Mouse (Mus musculus) mouse embryonic stem cell (cell line): ENCODE measurements around the gene Nav1.

Source experiments
- in situ Hi-C, 2 experiments: fragments of 300-500 bp; cut with MboI; formaldehyde crosslinking; loops; 1 replicate in 1 of 2; 3 replicates in 1 of 2; pipeline ENCODE4 v1.14.3; 2019 to 2020; ENCODE audit warnings: low sequenced_read_pairs in 2 of 2, low pct_unique_long_range_greater_than_20kb in 1 of 2, mixed read lengths in 1 of 2; ENCODE audit not compliant: unreplicated experiment in 1 of 2

Nav1 gene

DNA sequence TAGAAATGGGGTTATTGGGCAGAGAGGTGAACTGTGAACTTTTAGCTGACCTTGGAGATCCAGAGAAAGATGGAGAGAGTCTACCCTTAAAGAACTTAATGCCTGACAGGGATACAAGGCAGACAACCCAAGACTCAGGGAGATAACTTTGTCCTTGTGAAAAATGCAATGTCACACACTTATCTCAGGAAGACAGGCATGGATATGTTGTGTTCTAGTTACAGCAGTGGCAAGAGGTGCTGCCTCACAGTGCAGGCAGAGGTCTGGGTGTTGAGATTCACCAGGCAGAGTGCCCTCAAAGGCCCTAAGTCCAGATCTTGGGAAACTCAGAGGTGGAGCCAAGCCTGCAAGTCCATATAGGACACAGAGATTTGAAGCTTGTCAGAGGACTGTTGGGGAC, 20.2 kb downstream of the Nav1 start:
- in situ Hi-C loops, result no loop called here

DNA sequence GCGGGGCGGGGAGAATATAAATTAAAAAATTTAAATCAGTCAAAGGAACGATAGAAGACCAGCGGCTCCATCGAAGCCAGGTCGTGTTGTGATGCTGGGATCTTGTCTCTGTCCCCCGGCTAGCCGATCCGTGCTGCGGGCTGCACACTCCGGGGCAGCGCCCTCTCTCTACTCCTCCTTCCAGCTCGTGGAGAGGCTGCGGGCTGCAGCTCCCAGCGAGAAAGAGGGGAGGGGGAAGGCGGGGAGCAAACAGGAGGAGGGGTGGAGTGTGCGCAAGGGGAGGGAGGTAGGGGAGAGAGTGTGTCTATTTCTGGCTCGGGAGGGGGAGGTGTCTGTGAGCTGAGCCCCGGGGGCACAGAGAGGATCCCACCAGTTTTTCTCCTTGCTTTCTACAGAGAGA, 21.5 kb downstream of the Nav1 start:
- in situ Hi-C loops, result no loop called here

DNA sequence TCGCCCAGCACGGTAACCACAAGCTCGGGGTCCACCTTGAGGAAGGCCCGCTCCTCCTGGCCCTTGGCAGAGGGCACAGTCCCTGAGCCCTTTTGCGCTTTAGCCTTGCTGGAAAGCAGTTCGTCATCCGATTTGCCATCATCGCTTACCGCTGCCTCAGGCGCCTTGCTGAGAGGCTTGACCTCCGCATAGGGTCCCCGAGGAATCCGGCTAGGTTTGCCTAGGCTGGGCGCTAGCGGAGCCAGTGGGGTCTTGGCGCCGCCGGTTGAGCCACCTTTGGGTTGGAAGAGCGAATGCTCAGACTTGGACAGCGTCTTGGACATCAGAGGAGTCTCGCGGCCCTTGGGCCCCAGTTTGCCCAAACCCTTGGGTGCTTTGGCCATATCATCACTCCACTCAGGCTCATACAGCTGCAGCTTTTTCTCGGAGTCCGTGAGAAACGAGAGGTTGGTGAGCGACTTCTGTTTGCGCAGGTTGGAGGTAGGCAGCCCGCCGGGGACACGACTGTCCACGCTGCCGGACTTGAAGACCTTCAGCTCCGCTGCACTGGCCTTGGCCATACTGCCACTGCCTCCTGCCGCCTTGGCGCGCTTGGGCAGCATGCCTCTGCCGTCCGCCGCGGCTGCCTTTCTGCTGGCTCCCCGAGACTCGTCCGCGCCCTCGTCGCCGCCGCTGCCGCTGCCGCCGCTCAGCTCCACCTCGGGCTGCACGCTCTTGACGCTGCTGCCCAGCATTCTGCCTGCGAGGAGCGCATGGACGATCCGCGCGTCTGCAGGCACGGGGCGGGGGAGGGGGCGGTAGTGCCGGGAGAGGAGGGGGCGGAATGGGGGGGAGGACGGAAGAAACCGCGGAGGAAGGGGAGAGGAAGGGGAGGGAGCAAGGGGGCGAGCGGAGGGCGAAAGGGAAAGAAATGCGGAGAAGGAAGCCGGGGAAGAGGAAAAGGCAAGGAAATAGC, 22.2 kb downstream of the Nav1 start:
- in situ Hi-C loops, result no loop called here

DNA sequence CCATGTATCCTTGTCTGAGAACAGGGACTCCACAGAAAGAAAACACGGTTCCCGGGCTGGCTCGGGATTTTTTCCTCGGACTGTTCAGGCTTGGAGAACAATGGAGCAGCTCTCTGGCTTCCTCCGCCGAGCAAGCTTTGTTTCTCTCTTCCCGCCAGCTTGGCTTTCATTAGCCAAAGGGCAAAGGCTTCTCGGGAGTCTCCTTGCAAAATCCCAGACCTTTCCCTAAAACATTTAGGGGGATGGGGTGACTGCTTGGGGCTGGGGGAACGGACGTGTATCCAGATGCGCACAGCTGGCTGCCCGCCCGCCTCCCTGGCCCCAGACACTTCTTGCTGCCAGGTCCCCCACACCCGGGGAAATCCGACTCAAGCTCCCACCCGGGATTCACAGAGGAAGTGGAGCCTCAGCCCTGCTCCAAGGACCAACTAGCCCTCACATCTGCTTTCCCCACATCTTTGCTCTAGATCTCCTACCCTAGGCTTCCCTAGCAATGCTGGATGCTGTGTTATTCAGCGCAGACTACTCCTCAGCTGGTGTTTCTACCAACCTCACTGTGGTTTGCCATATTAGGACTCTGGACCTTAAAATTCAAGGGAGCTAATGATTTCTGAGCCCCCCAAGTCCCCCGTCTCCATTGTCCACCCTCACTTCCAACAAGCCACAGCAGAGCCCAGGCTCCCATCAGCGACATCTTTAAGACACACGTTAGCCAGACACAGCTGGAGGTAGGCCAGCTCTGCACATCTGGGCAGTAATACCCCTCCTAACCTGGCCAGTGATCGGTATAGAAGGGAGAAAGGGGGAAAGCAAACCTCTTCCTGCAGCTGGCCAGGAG, 23.2 kb downstream of the Nav1 start:
- in situ Hi-C loops, result no loop called here

DNA sequence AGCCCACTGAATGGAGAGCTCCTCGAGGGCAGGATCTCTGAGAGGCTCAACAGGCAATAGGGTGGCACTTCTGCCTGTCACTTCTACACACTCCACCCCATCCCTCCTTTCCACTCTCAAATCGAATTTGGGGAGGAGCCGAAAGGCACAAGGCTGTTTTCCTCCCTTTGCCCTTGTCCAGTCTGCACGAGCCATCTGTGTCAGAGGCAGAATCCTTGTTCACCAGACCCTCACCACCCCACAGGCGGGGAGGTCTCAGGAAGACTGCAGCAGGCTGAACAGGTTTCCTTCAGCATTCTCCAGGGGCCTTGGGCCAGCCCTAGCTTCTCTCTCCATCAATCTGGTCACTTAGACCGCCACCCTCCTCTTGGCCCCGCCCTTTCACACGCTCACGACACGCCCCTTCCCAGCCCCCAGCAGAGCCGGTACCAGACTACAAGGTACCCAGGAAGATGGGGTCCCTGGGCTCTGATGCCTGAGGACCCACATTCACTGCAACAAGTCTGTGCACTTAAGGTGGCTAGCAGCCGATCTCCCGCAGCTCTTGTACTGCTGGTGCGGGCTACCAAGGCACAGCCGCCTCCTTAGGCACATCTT, 23.9 kb downstream of the Nav1 start:
- in situ Hi-C loops, result no loop called here

DNA sequence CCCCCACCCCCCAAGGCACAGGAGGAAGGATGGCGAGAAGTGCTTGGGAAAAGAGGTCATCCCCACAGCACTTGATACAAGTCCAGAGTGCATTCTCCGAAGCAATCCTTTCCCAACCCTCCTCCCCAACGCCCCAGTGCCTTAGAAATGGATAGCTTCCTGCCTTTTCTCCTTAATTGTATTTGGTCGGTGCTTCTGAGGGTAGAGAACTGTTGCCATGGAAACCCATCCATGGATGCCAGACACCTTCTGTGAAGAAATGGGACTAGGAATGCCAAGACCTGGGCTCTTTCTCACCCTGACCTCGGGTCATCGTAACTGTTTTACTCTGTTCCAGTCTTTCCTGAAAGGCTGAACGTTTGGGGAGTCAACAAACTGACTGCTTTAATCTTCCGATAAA, 26.1 kb downstream of the Nav1 start:
- in situ Hi-C loops, result no loop called here

DNA sequence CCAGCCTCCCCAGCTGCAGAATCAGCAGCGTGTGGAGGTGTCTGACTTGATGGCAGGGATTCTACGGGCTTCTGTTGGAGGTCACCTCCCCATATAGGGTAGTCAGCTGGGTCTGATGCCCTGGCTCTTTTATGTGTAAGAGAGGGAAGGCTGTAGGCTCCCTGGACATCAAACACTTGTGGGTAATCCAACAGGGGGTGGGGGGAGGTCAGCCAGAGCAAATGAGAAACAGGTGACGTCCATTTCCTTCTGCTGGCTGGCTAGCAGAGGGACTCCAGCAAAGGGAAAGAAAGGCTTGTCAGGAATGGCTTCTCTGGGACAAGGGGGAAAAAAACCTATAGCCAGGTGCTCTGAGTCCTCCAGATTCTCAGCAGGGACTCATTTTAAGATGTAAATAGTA, 28.0 kb downstream of the Nav1 start:
- in situ Hi-C loops, result no loop called here

DNA sequence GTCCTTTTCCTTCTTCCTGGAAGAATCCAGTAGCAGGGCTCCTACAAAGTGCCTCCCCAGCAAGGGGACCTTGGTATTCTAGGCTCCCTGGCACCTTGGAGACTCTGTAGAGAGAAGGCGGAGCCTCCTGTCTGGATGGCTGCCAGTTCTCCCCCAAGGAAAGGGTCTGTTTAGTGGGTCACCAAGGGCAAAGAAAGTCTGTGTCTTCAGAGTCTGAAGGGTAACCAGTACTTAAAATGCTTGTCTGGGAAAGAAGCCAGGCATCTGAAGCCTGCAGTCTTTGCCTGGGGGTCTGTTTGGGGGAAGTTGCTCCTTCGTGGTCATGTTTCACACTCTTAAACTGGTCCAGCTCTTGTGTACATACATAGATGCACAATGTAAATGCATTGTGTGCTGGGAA, 29.3 kb downstream of the Nav1 start:
- in situ Hi-C loops, result no loop called here

DNA sequence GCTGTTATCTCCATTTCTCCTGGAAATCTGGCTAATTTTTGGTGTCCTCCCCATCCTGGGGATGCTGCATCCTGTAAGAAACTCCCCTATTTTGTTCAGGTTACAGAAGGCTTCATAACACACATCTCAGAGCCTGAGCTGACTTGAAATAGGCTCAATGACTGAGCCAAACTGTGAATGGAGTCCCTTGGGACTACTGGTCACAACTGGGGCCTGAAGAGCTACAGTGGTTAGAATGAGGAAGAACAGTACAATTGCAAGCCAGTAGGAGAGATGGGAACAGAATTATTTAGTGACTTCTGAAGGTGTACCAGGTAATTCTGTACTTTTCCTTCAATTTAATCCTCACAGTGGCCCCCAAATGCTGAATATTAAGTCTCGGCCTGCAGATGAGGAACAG, 31.7 kb downstream of the Nav1 start:
- in situ Hi-C loops, result no loop called here

DNA sequence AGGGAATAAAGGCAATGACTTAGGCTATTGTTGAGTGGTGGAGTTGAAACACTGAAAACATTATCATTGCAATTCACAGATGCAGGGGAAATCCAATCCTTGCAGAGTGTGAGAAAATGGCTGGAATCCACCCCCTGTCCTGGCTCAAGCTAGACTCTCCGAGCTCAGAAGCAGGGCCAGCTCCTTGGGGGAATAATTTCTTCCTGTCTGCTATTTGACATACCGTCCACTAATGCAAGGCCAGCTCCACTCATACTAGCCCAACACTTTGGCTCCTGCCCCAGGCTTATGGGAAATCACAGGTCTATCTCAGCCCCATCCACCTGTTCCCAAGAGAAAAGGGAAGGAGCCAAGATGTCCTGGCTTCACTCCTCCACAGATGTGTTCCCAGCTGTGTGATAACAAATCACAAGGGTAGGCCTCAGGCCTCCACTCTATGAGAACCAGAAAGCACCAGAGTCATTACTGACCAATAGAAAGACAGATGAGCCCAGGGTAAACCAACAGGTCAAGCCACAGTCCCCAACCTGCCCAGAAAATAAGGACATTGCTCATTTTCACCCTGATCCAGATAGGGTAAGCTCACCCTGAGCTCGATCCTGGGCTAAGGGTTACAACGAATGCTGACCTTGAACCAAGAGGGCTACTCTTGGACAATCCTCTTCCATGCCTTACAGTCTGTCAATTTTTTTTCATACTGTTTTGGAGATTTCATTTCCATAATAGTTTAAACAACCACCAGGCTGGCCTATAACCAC, 32.5 kb downstream of the Nav1 start:
- in situ Hi-C loops, result no loop called here

DNA sequence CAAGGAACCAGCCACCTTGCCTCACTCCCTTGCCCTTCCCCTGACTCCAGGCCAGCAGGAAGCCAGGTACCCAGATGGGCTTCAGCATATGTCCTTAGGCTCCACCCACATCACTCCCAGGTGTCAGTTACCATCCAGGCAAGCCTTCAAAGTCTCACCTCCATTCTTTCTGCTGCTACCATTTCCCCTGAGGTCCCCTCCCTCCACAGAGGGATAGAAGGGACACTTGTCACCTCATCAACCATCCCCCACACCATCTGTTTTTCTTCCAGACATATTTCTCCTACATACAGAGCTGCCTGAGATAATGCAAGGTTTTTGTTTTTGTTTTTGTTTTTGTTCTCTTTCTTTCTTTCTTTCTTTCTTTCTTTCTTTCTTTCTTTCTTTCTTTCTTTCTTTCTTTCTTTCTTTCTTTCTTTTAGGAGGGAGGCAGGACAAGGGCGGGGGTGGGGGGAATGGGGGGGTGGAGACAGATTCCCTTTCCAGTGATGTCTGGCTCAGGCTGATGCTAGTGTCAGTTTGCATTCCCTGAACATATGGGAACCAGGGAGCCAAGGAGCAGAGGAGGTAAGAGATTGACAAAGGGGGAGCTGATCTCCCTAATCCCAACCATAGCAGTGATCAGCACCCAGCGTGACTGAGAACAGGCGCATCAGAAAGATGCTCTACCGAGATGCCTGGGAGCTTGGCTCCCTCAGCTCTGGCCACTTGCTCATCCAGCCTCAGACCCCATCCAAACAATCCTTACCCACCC, 34.8 kb downstream of the Nav1 start:
- in situ Hi-C loops, result no loop called here

DNA sequence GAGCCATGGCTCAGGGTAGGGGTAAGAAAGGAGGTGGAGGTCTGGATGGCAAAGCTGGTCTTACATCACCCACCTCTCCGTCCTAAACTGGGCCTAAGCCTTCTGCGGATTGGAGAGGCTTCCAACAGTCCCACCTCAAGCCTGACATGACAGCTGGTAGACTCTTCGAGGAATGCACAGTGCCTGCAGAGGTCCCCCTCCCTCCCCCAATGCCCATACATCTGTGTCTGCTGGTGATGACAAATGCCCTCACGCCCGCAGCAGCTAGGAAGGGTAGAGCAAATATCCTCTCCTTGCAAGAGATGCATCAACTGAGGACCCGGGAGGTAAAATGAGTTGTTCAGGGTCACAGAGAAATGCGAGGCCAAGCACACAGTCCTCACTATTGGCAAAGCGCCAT, 39.0 kb downstream of the Nav1 start:
- in situ Hi-C loops, result no loop called here

DNA sequence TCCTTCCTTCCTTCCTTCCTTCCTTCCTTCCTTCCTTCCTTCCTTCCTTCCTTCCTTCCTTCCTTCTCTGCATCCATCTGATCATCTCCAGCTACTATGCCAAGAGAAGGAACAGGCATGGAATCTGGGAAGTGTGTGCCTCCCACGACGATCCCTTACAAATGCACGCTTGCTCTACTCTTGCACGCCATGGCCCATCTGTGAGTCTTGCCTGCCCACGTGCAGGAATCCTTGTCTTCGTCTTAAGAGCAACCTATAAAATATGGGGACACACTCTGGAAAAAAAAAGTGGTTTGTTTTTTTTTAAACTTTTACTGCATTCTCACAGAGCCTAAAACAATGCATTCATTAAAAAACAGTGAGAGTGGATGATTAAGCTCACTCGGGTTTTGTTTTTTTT, 40.5 kb downstream of the Nav1 start:
- in situ Hi-C loops, result no loop called here

DNA sequence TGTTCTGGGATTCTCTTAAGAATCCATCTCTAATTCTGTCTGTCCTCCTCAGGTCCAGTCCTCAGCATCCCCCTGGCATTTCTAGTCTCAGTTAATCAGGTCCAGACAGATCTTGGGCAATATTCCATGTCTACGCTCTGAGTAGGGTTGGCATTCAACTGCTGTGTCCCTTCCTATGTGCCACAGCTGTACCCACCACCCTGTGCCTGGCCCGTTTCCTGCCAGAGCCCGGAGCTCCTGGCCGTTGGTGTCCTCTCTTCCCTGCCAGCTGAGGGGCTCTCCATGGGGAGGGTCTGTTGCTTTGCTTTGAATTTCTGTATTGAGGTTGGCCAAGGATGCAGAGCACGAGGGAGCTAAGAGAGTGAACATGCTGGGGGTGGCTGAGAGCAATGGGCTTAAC, 41.3 kb downstream of the Nav1 start:
- in situ Hi-C loops, result no loop called here

DNA sequence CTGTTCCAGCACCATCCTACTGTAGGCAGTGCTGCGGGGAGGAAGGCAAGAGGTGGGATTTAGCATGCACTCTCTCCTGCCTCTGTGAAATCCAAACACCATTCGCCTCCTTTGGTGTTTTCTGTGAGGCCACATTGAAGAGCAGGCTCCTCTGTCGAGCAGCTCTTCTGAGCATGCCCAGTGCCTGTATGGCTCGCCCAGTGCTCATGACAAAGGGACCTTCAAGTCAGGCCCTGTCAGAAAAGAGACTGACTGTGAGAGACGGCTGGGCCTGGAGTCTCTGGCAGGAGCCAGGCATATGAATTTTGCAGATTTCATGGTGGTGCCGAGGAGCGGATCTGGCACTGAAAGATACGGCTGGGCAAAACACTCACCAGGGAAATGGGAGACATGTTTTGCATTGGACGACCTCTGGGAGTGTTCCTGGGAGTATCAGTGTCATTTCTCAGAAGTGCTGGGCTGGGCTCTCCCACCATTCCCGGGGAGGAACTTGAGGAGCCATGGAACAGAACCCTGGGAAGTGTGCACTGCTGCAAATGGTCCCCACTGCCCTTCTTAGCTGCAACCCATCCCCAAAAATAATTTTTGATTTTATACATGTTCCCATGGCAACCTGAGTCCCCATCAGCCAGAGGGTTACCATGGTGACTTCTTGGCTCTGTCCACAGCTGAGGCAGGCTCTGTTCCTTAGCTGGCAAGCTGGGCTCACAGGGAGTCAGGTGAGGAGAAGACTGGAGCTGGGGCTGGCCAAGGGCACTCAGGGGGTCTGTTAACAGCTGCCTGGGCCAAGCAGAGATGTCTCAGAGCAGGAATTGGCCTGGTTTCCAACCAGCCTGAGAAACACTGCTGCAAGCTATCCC, 42.2 kb downstream of the Nav1 start:
- in situ Hi-C loops, result no loop called here

DNA sequence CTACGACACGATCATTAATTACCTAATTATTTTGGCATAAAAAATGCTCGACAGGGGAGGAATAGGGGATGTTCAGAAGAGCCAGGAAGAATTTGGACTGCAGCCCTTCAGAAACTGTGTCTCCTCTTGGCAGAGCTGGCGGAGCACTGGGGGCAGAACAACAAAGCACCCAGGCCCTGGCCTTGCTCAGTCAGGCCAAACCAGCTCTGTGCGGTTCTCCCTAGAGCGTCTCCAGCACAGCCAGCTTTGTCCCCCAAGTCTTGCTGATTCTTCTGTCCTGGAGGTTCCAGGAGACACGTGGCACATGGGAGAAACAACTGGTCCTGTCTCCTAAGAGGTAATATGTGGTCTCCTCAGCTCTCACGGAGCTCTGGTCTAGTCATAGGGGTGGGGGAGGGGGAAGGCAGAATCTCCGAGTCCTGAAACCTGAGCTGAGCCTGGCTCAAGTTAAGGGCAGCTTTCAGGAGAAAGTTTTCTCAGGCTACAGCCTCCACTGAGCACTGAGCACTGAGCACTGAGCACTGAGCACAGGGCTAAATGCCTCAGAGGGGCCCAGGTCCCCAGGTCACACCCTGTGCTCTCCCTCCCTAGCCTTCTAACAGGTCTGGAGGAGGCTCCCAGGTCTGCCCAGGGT, 43.2 kb downstream of the Nav1 start:
- in situ Hi-C loops, result no loop called here
